Mouse (Mus musculus) kidney, adult 9 months (tissue): Measurements from ENCODE around the gene Pgam2.
A peak's percentile ranks its signal among the peaks of the same experiment; 100 is the strongest.
"Not testable (repeated sequence)": the region's sequence is repeated elsewhere in the genome, so short reads cannot be mapped to it uniquely, and the experiment has no call there.

Experiments used
- DNase-seq: peaks from one replicate; pipeline ENCODE4 v3.0.0; 2022

Gene Pgam2

DNA sequence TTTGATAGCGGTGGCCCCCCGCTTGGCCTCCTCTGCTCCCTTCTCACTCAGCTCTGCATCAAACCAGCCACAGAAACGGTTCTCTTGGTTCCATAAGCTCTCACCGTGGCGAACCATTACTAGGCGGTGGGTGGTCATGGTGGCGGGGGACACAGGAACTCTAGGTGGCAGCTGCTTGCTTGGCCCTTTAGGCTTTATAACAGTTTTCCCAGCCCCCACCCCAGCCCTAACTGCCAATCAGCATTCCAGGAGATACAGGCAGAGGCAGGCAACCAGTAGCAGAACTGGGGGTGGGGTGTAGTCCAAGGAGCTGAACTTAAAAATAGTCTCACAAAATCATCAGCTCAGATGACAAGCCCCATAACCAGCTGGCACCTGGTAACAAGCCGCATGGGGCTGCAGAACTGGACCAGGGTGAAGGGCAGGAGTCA is at the start of gene Pgam2:
Pgam2 (minus strand) TSS at position 183 of the 431 bp plus-strand sequence.
- peak; percentile 43 for DNase-seq

DNA sequence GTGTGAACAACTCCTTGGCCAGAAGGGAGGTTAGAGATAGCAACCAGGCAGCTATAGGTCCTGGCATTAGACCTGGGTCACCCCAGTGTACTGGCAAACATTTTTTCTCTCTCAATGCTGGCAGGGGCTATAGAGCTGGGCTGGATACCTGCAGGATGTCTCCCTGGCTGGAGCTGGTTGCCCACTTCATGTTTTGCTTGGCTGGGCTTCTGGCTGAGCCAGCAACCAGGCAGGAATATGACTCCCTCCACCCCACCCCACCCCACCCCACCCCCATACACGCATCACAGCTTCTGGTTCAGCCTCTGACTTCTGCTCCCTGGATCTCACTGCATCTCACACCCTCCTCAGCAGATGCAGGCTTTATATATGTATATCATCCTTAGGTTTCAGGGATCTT is 48.8 kb upstream of the Pgam2 start:
- no peak for DNase-seq

DNA sequence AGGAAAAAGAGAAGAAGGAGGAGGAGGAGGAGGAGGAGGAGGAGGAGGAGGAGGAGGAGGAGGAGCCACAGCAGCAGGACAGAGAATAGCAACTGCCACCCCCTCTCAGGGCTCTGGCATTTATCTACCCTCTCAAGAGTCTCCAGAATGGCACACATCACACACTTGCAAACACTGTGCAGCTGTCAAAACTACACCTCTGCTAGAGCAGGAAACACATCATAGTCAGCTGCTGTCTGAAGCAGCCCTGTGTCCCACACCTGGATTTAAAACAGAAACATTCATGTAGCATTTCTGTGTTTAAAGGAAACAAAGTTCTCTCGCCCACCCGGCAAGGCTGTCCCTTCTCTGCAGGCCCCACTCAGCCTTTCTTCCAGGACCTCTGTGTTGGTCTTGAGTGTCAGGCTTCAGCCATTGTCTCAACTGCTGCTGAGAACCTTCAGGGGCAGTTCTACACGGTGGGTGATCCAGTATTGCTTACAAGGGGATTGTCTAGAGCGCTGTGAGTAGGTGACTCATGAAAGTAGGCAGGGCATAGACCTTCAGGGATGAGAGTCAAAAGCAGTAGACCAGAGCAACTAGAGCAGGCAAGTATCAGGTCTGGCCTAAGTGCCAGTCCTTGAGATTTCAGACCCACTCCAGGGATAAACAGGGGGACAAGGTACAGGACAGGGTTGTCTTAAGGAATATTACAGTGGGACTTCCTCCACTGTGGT is 47.6 kb upstream of the Pgam2 start:
- no peak for DNase-seq

DNA sequence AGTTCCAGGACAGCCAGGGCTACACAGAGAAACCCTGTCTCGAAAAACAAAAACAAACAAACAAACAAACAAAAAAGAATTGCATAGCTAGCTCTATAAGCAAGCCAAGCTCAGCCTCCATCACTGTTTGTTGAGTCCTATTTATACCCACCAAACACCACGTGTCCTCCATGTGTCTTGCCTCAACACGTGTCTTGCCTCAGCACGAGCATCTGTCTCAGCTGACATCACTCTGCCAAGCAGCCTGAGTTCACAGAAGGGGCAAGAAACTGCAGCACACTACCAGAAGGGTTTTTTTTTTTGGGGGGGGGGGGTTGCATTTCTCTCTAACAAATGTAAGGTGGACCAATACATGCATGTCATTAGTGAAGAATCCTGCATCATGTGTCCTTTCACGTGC is 46.9 kb upstream of the Pgam2 start:
- no peak for DNase-seq

DNA sequence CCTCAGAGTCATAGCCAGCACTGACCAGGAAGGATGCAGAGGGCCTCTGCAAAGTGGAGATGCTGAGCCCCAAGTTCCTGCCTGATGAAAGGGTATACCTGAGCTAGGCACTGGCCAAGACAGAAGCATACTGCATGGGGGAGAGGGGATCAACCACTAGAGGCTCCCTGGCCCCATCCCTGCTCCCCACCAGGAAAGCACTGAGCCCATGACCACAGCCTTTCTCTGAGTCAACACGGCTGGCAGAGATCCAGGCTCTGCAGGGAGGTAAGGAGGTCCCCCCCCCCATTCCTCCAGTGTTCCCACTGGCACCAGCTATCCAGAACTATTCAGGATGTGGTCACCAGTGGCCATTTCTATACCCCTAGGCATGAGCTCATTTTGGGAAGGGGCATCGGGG is 45.8 kb upstream of the Pgam2 start:
- no peak for DNase-seq

DNA sequence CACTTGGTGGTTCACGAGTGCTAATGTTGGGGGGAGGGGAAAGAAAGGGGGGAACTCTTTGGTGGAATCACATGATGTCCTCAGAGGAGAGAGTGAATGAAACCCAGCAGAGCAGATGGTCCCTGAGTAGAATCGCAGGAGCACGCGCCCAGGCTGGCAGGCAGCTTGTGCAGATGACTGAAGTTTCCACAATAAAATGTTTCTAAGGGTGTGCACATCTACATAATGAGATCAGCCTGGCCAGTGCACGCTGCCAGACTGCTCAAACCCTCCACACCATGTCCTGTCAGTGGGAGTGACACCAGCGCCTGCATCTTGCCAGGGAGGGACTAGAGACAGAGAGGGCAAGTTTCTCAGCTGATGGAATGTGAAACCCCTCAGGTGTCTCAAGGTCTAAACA is 45.2 kb upstream of the Pgam2 start:
- DNase-seq = no peak

DNA sequence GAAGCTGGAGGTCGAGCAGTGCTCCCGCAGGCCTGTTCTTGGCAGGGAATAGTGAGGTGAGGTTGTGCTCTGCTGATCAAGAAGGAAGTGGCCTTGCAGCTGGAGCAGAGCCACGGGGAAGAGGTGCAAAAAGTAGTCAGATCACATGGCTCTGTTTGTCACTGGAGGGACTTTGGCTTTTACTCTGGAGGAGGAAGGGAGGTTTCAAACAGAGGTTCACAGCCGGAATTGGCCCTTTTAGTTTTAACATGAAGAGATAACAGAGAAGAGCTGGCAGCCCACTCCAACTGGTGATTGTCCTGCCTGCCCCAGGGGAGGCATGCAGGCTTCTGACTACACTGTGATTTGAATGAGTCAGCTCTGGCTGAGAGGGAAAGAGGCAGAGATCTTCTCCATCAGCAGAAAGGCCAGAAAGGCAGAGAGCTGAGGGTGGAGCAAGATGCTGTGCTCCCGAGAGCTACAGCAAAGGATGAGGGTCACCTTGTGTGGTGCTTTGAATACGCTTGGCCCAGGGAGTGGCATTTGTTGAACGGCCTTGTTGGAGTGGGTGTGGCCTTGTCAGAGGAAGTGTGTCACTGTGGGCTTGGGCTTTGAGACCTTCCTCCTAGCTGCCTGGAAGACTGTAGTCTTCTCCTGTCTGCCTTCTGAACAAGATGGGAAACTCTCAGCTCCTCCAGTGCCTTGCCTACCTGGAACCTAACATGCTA is 43.3 kb upstream of the Pgam2 start:
- DNase-seq = peak; percentile 94

DNA sequence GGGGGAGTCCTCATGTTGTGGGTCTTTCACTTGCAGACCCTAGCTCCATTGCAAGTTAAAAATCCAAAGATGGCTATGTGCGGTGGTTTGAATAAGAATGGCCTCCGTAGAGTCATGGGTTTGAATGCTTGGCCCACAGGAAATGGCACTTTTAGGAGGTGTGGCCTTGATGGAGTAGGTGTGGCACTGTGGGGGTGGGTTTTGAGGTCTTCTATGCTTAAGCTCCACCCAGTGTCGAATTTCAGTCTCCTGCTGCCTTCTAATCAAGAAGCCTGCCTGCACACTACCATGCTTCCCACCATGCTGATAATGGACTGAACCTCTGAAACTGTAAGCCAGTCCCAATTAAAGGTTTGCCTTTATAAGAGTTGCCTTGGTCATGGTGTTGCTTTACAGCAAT is 39.6 kb upstream of the Pgam2 start:
- no peak for DNase-seq

DNA sequence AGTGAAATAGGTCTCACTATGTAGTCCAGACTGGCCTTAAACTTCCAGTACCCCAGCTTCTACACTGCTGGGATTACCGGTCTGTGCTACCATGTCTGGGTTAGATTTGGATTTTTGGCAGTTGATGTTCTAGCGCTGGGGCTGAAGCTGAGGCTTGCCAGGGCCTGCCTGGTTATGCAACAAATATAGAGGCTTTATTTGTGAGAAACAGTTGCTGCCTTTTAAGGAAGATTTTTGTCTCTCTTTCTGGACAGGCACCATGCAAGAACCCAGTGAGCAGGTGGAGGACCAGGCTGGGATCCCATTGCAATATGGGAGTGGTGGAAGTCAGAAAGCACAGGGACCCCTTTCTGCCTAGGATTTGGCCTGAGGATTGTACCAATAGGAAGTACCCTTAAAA is 38.2 kb upstream of the Pgam2 start:
- DNase-seq = no peak

DNA sequence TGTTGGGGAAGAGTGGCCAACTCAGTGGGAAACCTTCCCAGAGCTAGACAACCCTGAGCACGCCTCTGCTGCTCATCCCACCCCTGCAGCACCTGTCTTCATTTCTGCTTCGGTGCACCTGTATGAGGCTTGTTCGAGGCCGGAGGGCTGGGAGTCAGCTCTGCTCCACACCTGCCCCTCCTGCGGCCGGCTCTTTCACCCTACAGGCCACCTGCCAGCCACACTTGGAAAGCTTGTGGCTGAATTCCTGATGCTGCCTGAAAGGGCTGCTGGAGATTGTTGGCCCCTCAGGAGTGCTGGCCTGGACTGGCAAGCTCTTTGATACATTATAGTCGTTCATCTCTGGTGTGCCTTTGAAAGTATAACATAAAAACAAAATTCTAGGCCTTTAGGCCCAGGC is 36.8 kb upstream of the Pgam2 start:
- no peak for DNase-seq

DNA sequence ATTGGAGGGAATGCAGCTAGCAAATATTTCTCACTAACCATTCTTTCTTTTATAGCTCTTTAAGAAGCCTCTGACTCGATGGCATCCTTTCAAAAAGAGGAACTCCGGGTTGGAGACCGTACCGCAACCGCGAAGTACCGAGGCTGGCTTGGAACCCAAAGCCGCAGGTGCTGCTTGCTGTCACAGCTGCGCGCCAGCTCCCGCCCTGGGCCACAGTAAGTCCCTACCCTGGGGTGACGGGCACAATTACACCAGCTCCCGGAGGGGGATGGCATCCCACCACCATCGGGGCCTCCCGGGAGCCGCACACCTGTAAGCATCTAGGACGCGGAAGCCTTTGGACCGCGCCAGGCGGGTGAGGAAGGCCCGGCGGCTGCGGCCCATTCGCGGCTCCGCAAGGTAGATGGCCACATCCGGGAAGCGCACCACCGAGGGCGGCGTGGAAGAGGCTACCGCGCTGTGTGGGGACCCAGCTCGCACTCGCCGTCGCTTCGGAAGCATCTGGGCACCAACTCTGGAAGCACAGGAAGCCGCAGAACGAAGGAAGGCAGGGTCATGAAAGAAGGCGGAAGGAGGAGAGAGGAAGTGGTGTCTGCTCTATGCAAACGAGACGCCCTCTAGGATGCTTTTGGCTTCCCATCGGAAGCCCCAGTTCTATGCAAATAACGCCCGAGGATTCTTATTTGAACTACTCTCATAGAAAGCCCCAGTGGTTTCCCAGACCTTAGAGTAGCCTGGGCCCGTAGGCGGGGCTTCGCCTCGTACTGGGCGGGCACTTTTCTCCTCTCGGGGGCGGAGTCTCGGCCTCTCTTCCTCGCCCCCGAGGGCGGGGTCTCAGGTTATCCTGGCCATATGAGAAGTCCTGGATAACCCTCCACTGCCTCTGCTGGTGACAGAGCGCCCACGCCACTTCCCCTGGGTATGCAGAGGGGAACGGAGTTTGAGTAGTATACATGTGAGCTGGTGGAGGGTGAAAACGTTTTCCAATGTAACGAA is 34.0 kb upstream of the Pgam2 start, which contains the start of gene Polm:
Polm (minus strand) TSS at position 766 of the 996 bp plus-strand sequence.
- peak; percentile 97 for DNase-seq

DNA sequence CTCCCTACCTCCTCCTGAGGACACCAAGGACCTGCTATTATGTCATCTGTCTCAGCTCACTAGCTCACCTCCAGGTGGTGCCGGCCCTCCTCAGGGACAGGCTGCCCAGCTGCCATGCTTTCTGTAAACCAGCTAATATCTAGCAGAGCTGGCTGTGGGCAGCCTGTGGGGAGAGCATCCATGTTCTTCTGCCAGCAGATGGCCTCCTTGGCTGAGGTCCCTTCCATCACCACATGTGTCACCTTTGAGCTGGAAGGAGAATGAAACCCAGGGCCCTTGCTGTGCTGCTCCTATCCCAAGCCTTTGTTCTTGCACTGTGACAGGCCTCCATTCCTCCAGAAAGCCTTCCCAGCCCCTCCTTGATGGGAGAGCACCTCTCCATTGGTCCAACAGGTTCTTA is 32.6 kb upstream of the Pgam2 start:
- peak; percentile 38 for DNase-seq

DNA sequence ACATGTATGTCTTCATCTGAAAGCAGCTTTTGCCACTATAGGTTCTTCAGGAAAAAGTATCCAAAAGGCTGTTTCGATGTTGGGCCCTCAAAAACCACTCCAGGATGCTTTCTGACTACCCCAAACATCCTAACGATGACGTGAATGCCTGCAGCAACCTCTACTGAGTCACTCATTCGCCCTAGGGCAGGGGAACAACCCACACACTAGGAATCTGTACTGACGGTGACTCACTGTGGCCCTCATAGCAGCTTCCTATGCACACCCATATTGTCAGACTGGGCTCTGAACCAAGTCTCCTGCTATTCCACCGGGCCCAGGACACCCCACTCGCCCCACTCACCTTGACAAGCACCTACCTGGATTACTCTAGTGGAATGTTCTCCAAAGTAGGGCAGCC is 31.5 kb upstream of the Pgam2 start:
- no peak for DNase-seq

DNA sequence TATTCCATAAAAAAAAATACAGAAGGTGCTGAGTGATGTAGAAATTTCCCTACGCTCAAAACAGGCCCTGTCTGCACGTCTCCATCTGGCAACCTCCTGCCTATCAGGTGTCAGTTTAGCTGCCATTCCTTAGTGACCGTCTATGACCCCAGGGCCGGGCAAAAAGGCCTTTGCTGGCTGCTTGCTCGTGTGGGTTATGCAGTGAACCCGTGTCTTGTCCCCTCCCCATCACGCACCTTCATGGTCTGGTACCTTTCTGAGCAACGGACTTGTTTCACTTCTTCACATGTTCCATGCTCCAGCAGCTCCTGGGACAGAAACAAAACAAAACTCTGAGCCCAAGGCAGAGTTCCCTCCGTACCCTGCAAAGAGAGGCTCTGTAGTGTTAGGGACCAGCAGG is 31.0 kb upstream of the Pgam2 start:
- DNase-seq = no peak

DNA sequence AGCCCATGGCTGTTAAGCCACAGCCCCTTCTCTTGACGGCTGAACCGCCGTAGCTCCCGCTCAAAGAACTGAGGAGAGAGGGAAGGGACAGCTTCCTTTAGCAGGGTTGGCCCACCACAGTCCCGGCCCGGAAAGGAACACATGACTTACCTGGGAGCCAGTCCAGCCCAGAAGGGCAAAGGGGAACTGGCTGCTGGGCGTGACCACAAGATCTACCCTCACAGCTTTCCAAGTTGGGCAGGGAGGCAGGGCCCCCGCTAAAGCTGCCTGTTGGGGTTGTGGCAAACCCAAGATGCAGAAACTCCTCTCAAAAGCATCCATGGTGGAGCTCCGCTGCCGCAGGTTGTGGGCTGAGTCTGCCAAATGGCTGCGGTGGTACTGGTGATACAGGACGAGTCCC is 25.8 kb upstream of the Pgam2 start:
- no peak for DNase-seq

DNA sequence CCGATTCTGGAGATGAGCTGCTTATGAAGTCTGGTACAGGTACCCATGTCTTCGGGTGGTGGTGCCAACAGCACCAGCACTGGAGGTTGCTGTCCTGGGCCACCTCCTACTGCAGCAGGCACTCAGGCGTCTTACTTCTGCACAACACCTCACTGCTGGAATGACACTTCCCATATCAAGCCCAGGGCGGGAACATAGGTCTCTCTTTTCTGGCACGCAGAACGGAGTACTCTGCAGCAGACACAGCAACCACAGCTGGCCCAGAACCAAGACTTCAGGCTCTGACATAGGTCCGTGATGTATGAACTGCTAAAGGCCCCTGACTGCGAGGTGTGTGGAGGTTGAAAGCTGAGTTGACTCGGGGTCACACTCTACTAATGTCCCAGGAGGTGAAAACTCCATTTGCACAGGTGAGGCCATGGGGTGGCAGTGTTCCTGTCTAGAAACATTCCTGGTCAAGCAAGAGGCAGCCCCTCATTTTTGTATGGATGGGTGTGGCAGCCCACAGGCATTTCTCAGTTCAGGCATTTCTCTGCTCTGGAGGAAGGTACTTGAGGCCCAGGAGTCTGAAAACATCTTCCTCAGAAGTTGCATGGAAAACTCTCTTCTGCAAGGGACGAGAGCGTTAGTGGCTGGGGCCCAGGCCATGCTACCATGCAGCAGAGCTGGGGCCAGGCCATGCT is 25.1 kb upstream of the Pgam2 start:
- no peak for DNase-seq

DNA sequence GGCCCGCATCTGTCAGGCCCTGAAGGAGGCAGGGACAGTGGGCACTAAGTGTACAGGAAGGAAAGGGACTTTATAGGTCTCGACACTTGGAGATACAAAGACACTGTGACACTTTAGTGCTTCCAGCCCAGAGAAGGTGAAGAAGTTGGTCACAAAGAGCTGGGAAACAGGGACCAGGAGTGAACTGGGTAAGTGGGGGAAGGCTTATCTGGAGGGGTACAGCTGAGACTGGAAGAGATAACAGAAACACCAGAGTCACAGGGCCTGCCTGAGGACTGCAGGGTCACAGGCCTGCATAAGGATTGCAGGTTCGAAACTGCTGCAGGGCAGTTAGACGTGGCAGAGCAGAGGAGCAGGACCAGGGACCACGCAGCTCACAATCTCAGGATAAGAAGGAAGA is 24.4 kb upstream of the Pgam2 start:
- no peak for DNase-seq

DNA sequence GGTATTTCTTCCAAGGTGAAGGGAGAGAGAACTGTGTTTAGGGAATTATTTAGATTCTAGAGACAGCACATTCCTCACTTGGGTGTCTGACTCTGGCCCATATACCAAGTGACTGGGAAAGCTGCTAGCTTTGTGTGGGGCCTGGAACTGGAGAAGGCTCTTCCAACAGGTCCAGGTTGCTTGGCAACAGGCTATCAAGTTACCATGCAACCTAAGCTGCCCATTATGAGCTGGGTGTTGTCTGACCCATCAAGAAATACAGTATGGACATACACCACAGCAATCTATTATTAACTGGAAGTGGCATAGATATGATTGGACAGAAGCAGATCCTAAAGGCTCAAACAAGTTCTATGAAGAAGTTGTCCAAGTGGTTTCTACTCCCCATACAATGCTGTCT is 21.9 kb upstream of the Pgam2 start:
- DNase-seq = no peak

DNA sequence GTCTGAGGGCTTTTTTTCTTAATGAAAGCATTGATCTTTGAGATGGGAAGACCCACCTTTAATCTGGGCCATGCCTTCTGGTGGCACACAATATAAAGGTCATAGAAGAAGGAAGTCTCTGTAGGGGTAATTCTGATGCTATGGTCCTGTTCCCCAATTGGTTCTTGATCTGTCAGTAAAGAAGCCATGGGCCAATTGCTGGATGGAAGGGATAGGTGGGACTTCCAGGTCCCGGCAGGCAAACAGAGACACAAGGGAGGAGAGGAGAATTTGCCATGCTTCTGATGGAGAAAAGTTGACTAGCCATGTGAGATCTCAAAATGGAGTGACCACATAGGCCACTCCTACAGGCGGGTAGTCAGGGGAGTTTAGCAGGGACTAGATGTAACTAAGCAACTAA is 15.7 kb upstream of the Pgam2 start:
- DNase-seq = no peak

DNA sequence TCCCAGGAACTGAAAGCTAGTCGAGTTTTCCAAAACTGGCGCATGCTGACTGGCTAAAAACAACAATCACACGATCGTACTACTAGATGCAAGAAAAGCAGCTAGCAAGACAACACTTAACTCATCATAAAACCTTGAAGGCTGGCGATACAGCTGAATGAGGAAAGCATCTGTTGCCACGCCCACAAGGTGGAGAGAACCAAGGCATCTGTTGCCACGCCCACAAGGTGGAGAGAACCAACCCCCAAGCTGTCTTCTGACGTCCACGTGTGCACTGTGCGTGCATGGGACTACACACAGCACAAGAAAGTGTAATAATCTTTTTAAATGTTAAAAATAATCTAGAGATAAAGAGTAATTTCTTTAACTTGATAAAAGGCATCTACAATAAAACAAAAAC is 9.8 kb upstream of the Pgam2 start:
- DNase-seq = no peak

DNA sequence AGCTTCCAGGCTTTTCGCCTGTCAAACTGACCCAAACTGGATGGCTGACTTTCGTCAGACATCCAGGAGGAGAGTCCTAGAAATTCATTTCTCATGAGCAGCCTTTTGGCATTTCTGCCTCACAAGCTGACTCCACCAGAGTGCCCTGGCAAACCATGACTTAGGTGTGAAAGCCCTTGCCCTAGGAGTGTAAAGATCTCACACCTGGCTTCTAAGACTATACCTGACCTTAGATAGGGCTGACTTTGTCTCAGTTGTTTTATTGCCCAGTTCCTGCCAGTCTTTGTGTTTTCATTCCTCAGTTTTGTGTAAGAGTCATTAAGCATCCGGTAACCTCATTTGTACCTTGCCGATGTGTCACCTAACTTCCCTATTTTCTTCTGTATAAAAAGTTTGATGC is 6.0 kb upstream of the Pgam2 start:
- DNase-seq = not testable (repeated sequence)

DNA sequence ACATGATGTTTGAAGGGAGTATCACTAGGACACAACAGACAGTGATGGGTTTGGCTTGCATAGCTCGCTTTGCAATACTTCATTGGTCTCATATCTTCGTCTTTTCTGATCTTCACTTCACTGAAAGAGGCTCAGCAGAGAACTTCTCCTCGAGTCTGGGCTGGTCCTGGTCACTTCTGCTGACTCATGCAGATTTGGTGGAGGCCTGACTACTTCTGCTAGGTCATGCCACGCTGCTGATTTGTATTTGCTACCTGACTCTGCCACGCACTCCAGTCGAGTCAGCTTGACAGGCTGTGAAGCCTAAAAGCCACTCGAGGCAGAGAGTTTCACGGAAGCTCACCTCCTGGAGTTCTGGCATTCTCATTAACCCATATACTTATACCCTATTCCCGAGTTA is 4.4 kb upstream of the Pgam2 start:
- no peak for DNase-seq

DNA sequence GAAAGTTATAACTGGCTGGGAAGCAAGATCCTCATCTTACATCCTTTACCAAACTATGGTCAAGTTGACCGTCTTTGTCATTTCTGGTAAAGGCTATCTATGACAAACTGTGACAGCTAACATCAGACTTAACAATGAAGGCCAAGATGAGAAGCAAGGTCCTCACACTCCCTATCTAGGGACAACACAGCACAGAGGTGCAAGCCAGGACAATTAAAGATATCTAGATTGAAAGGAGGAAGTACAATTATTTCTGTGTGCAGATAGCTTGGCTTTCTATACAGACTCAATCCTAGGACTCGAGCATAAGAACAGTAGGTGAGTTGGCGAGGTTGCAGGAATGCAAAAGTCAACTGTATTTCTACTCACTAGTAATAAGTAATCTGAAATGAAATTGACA is 2.2 kb upstream of the Pgam2 start:
- no peak for DNase-seq
